Mouse (Mus musculus) ES-E14 (cell line): ENCODE measurements around the gene Pradc1. TPM values are rescaled to one million over a fixed set of nuclear protein-coding genes. Genes with fewer than 3 reads are reported as not detected.

Experiments
- DNase-seq: peaks from one replicate; pipeline ENCODE4 v3.0.0-alpha.2; 2013; ENCODE audit warnings: low read depth, low spot score
- H3K27ac ChIP-seq: 2 replicates; pipeline ENCODE4 v1.5.1; 2012; ENCODE audit warnings: low read depth, mild to moderate bottlenecking, low read length, moderate library complexity, mixed read lengths; ENCODE audit not compliant: poor library complexity, insufficient read depth, severe bottlenecking
- H3K36me3 ChIP-seq: 2 replicates; pipeline ENCODE4 v1.6.1; 2012; ENCODE audit warnings: mild to moderate bottlenecking, low read length, moderate library complexity, mixed read lengths; ENCODE audit not compliant: control insufficient read depth, poor library complexity, insufficient read depth, severe bottlenecking
- H3K4me1 ChIP-seq, 2 experiments: fragments of 150-350 bp in 1 of 2; sonication (generic) in 1 of 2; 2 replicates each; pipeline ENCODE4 v1.6.1; 2012; ENCODE audit warnings: low read length in 2 of 2, mild to moderate bottlenecking in 1 of 2, mixed read lengths in 1 of 2; ENCODE audit not compliant: control insufficient read depth in 2 of 2, insufficient read depth in 2 of 2, poor library complexity in 1 of 2
- H3K4me3 ChIP-seq, 2 experiments: fragments of 150-350 bp in 1 of 2; sonication (generic) in 1 of 2; 2 replicates each; pipeline ENCODE4 v1.5.1; 2012; ENCODE audit warnings: low read length in 2 of 2, low read depth in 1 of 2, mild to moderate bottlenecking in 1 of 2, mixed read lengths in 1 of 2; ENCODE audit not compliant: insufficient read depth in 1 of 2, poor library complexity in 1 of 2, severe bottlenecking in 1 of 2
- H3K9ac ChIP-seq: 2 replicates; pipeline ENCODE4 v1.6.1; 2012; ENCODE audit warnings: low read depth, mild to moderate bottlenecking, low read length, mixed read lengths; ENCODE audit not compliant: poor library complexity, insufficient read depth, severe bottlenecking
- H3K9me3 ChIP-seq: fragments of 150-350 bp; sonication (generic); 2 replicates; pipeline ENCODE4 v1.6.1; 2012; ENCODE audit warnings: low read depth, mild to moderate bottlenecking, low read length; ENCODE audit not compliant: control insufficient read depth, insufficient read depth
- CHD2 ChIP-seq: IDR thresholded peaks from 2 replicates; pipeline ENCODE4 v1.6.1; 2014; ENCODE audit warnings: mild to moderate bottlenecking, low read depth, low read length, inconsistent platforms
- HCFC1 ChIP-seq: IDR thresholded peaks from 2 replicates; pipeline ENCODE4 v1.6.1; 2012; ENCODE audit warnings: low read length, inconsistent platforms, borderline replicate concordance; ENCODE audit not compliant: insufficient read depth
- MAFK ChIP-seq: IDR thresholded peaks from 2 replicates; pipeline ENCODE4 v1.6.1; 2014; ENCODE audit warnings: mild to moderate bottlenecking, low read depth, low read length, inconsistent platforms; ENCODE audit not compliant: insufficient read depth
- ZC3H11A ChIP-seq: IDR thresholded peaks from 2 replicates; pipeline ENCODE4 v1.6.1; 2012; ENCODE audit warnings: low read depth, mild to moderate bottlenecking, inconsistent platforms, low read length, borderline replicate concordance
- ZNF384 ChIP-seq: IDR thresholded peaks from 2 replicates; pipeline ENCODE4 v1.6.1; 2012; ENCODE audit warnings: low read depth, low read length, inconsistent platforms
- in situ Hi-C, 2 experiments: fragments of 600-800 bp; cut with MboI; formaldehyde crosslinking; loops; one replicate each; pipeline ENCODE4 v1.15.1; 2025; ENCODE audit warnings: low sequenced_read_pairs in 2 of 2, inconsistent platforms in 1 of 2; ENCODE audit not compliant: unreplicated experiment in 2 of 2
- total RNA-seq: library from RNA; depleted of rRNA; stranded (reverse); fragments of 300-350 nt; gene quantifications from 2 replicates; pipeline ENCODE4 v1.2.3, GENCODE M21; 2012; rRNA removed

The Pradc1 gene
- total RNA-seq = 17.2 and 23.4 TPM in 2 replicates

DNA sequence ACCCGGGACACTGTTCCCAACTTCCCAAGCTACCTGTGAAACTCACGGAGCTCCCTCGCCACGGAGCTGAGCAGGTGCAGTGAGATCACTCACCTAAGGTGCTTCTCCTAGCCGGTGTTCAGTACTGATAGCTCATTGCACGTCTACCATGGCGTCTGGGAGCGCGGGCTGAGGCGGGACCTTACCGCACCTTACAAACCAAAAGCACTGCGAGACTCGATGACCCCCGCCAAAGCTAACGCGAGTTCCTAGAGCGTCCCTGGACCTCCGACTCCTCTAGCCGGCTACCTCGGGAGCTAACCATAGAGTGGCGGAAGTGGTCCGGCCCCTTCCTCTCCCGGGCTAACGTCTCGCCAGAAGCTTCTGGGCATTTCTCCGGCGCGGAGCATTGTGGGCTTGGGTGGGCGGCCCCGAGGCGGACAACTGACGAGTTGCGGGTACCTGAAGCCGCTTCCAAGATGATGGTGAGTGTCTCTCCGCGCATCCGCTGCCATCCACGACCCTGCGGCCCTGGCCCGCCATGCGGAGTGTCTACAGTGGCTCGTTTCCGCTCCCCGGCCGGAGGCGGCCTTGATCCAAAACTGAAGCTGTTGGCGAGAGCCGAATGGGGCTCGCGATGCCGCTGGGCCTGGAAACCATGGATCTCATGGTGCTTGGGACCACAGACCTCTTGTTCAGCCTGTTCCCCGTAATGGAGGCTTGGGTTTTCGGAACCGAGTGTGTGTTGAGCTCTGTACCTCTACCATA is at the start of gene Pradc1:
Pradc1 (minus strand) TSS at position 307 of the 747 bp plus-strand sequence.
- peak within 1 kb of the TSS; percentile 87 for H3K27ac ChIP-seq
- peak within 1 kb of the TSS; percentile 99 for H3K9ac ChIP-seq
- peak; percentile 91 for DNase-seq
- peaks cover 2 to 5% of the 10 kb centered on the region in 2 experiments; a peak in 2 of 4 replicates for H3K4me1 ChIP-seq
- H3K36me3 ChIP-seq = peaks cover 7% of the 10 kb centered on the region; the same call in 1 of the 2 replicates
- in situ Hi-C loops = no loop called here
- TF ChIP-seq MAFK (no peak), ZNF384 (no peak), HCFC1 (peak; percentile 83)
- H3K9me3 ChIP-seq = no peaks in the 10 kb centered on the region
- H3K4me3 ChIP-seq = peak within 1 kb of the TSS; percentile 88 to 95

DNA sequence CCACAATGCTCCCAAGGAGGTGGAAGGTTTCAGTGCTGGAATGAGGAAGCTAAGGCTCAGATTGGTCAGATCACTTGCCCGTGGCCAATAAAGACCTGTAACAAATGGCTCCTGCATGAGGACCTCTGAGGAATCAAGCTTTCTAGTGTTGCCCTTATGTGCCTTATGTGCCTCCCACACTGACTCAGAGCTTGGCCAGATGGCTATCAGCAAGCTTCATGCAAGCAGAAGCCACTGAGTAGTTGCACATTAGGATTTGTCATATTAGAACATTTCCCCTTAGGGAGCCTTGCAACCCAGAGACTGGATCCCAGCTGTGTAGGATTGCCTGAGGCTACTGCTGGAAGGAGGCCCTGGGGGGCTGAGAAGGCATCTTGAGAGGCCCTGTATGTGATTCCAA is 48.6 kb upstream of the Pradc1 start:
- Histone ChIP-seq H3K4me3 (no peak overlapping the region), H3K27ac (no peak overlapping the region), H3K4me1 (peaks cover 0 to 12% of the 10 kb centered on the region in 2 experiments; a peak in 1 of 4 replicates), H3K9me3 (no peaks in the 10 kb centered on the region), H3K36me3 (no peaks in the 10 kb centered on the region), H3K9ac (no peak overlapping the region)
- DNase-seq = no peak
- no peak for TF ChIP-seq ZC3H11A
- TF ChIP-seq ZNF384 = no peak
- TF ChIP-seq CHD2 = no peak
- in situ Hi-C loops = no loop called here

DNA sequence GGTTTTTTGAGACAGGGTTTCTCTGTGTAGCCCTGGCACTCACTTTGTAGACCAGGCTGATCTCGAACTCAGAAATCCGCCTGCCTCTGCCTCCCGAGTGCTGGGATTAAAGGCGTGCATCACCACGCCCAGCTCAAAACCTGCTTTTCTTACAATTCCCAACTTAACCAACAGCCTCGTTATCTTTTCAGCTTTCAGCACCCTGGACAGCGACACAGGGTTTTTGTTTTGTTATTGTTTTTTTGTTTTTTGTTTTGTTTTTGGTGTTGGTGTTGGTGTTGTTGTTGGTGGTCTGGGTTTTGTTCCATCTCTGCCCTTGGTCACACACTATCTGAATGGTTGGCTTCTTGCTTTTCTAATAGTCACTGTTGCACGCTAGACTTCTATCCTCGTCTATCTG is 46.4 kb upstream of the Pradc1 start:
- TF ChIP-seq ZC3H11A = no peak
- no peak for TF ChIP-seq MAFK
- TF ChIP-seq HCFC1 = no peak
- 0 out of 2 replicates have a peak, but pooled peaks have one; percentile 11 for TF ChIP-seq ZNF384
- no peak for TF ChIP-seq CHD2
- DNase-seq = no peak
- peaks cover 0 to 9% of the 10 kb centered on the region in 2 experiments; a peak in 1 of 4 replicates for H3K4me1 ChIP-seq
- no peak overlapping the region for H3K4me3 ChIP-seq
- in situ Hi-C loops = no loop called here
- H3K36me3 ChIP-seq = no peaks in the 10 kb centered on the region
- no peak overlapping the region for H3K27ac ChIP-seq
- no peaks in the 10 kb centered on the region for H3K9me3 ChIP-seq
- no peak overlapping the region for H3K9ac ChIP-seq

DNA sequence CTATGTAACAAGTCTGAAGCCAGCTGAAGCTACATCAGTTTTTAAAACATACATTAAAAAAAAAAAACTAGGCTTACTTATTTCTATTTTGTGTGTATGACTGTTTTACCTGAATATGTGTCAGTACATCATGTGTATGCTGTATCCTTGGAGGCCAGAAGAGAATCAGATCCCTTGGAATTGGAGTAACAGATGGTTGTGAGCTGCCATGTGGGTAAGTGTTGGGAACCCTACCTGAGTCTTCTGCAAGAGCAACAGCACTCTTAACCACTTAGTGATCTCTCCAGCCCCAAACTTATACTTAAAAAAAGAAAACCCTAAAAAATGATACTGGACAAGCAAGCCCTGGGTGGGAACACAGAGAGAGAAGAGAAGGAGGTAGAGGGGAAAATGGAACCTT is 45.2 kb upstream of the Pradc1 start:
- H3K36me3 ChIP-seq = no peaks in the 10 kb centered on the region
- H3K9ac ChIP-seq = no peak overlapping the region
- no peak overlapping the region for H3K4me3 ChIP-seq
- peaks cover 0 to 5% of the 10 kb centered on the region in 2 experiments; a peak in 1 of 4 replicates for H3K4me1 ChIP-seq
- no peak overlapping the region for H3K27ac ChIP-seq
- TF ChIP-seq MAFK (no peak), CHD2 (no peak), ZC3H11A (no peak), ZNF384 (no peak), HCFC1 (no peak)
- in situ Hi-C loops = no loop called here
- no peaks in the 10 kb centered on the region for H3K9me3 ChIP-seq
- no peak for DNase-seq

DNA sequence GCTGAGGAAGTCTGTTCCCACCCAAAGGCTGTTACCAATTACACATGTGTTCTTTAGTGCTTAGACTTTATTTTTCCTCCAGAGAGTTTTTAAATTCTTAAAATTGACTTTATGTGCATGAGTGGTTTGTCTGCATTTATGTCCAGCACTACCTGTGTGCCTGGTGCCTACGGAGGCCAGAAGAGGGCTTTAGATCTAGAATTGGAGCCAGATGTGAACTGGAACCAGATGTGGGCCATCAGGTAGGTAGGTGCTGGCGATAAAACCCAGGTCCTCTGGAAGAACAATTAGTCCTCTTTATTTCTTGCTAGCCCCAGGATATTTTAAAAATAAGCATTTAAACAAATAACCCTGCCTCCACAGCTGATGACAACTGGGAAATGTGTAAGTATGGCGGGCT is 39.8 kb upstream of the Pradc1 start:
- H3K27ac ChIP-seq = no peak overlapping the region
- no peak for DNase-seq
- H3K36me3 ChIP-seq = no peaks in the 10 kb centered on the region
- in situ Hi-C loops = no loop called here
- H3K9me3 ChIP-seq = no peaks in the 10 kb centered on the region
- peaks cover 0 to 9% of the 10 kb centered on the region in 2 experiments; a peak in 2 of 4 replicates for H3K4me1 ChIP-seq
- TF ChIP-seq ZNF384 (no peak), CHD2 (no peak), MAFK (no peak), ZC3H11A (no peak), HCFC1 (no peak)
- no peak overlapping the region for H3K9ac ChIP-seq
- no peak overlapping the region for H3K4me3 ChIP-seq
